Comparison of ENCODE assay signal across 18 mouse cellular contexts in genomic region chr12:112121188-112121587, GRCm38 (mm10). TPM values are rescaled to one million over a fixed set of nuclear protein-coding genes. Genes with fewer than 3 reads are reported as not detected.
DNase-seq lines count a peak whose midpoint lies in the region; ATAC-seq lines count a peak whose summit lies in the region.
"Had no signal": no experiment of that assay in that cellular context is flagged by ENCODE, and none has a peak within 500 bp of the region (broad histone marks: within the 10 kb centered on the region; RNA-seq: fewer than 3 reads in every experiment).

No protein-coding gene starts in this region.

- H3K4me2 ChIP-seq in midbrain, embryonic 16.5 days (ENCODE audit: low read length) = no peak overlapping the region
- no peak overlapping the region for H3K4me2 ChIP-seq in liver, embryonic 11.5 days
- H3K4me2 ChIP-seq: embryonic facial prominence, embryonic 12.5 days; forebrain, embryonic 15.5 days; heart, embryonic 15.5 days; hindbrain, embryonic 15.5 days had no signal

- no peaks in the 10 kb centered on the region for H3K36me3 ChIP-seq in heart, embryonic 10.5 days
- H3K36me3 ChIP-seq in midbrain, embryonic 10.5 days = no peaks in the 10 kb centered on the region
- no peaks in the 10 kb centered on the region for H3K36me3 ChIP-seq in midbrain, embryonic 16.5 days (ENCODE audit: control insufficient read depth, insufficient read depth, low read length)
- no peaks in the 10 kb centered on the region for H3K36me3 ChIP-seq in liver, embryonic 11.5 days (ENCODE audit: control insufficient read depth, insufficient read depth, low read length)
- H3K36me3 ChIP-seq: embryonic facial prominence, embryonic 12.5 days; forebrain, embryonic 15.5 days; heart, embryonic 15.5 days; hindbrain, embryonic 15.5 days had no signal

- H3K4me3 ChIP-seq in heart, embryonic 10.5 days = no peak overlapping the region
- H3K4me3 ChIP-seq in midbrain, embryonic 10.5 days = no peak overlapping the region
- H3K4me3 ChIP-seq in midbrain, embryonic 16.5 days (ENCODE audit: low read depth, low read length) = no peak overlapping the region
- H3K4me3 ChIP-seq in liver, embryonic 11.5 days (ENCODE audit: low read depth, low read length) = no peak overlapping the region
- H3K4me3 ChIP-seq: embryonic facial prominence, embryonic 12.5 days; forebrain, embryonic 15.5 days; heart, embryonic 15.5 days; hindbrain, embryonic 15.5 days had no signal

- H3K27ac ChIP-seq in heart, embryonic 10.5 days = no peak overlapping the region
- 0 out of 2 replicates have a peak overlapping the region, but pooled peaks have one; percentile 17 for H3K27ac ChIP-seq in midbrain, embryonic 10.5 days (replicated peaks)
- no peak overlapping the region for H3K27ac ChIP-seq in midbrain, embryonic 16.5 days (ENCODE audit: low read length)
- no peak overlapping the region for H3K27ac ChIP-seq in liver, embryonic 11.5 days (ENCODE audit: low read depth, low read length)
- H3K27ac ChIP-seq: embryonic facial prominence, embryonic 12.5 days; forebrain, embryonic 15.5 days; heart, embryonic 15.5 days; hindbrain, embryonic 15.5 days had no signal

- H3K9ac ChIP-seq in midbrain, embryonic 16.5 days (ENCODE audit: low read depth, low read length) = no peak overlapping the region
- no peak overlapping the region for H3K9ac ChIP-seq in liver, embryonic 11.5 days (ENCODE audit: low read depth, low read length)
- H3K9ac ChIP-seq: embryonic facial prominence, embryonic 12.5 days; forebrain, embryonic 15.5 days; heart, embryonic 15.5 days; hindbrain, embryonic 15.5 days had no signal

- peaks cover 86% of the 10 kb centered on the region for H3K27me3 ChIP-seq in heart, embryonic 10.5 days (ENCODE audit: insufficient read depth, poor library complexity, severe bottlenecking)
- H3K27me3 ChIP-seq in midbrain, embryonic 10.5 days (ENCODE audit: low read depth, poor library complexity, severe bottlenecking) = peaks cover 13% of the 10 kb centered on the region; the same call in 1 of the 2 replicates
- no peaks in the 10 kb centered on the region; the same call in 1 of the 2 replicates for H3K27me3 ChIP-seq in midbrain, embryonic 16.5 days (ENCODE audit: control insufficient read depth, insufficient read depth, low read depth, low read length)
- H3K27me3 ChIP-seq in liver, embryonic 11.5 days (replicated peaks; ENCODE audit: control insufficient read depth, insufficient read depth, low read length) = no peaks in the 10 kb centered on the region
- H3K27me3 ChIP-seq: forebrain, embryonic 15.5 days; hindbrain, embryonic 15.5 days had no signal

- no peaks in the 10 kb centered on the region for H3K9me3 ChIP-seq in heart, embryonic 10.5 days
- H3K9me3 ChIP-seq in midbrain, embryonic 10.5 days (replicated peaks) = no peaks in the 10 kb centered on the region
- H3K9me3 ChIP-seq in midbrain, embryonic 16.5 days (replicated peaks; ENCODE audit: control insufficient read depth, low read length, poor library complexity, severe bottlenecking) = no peaks in the 10 kb centered on the region
- no peaks in the 10 kb centered on the region for H3K9me3 ChIP-seq in liver, embryonic 11.5 days (ENCODE audit: control insufficient read depth, low read length)
- H3K9me3 ChIP-seq: embryonic facial prominence, embryonic 12.5 days; forebrain, embryonic 15.5 days; heart, embryonic 15.5 days; hindbrain, embryonic 15.5 days had no signal

- DNase-seq in heart, adult 18-20 months = peak; percentile 45 to 65
- no peak for DNase-seq in heart, embryonic 10.5 days (ENCODE audit: low spot score)
- peak; percentile 19 to 39 for DNase-seq in heart, postnatal 14 days
- DNase-seq in heart, adult 8-10 months (ENCODE audit: low spot score) = no peak
- DNase-seq in midbrain, embryonic 10.5 days (ENCODE audit: low spot score) = no peak
- no peak for DNase-seq in liver, embryonic 11.5 days (ENCODE audit: low spot score)
- DNase-seq: adrenal gland, adult 8-10 months; cerebellum, adult 11-12 months; cerebellum, adult 9-10 months; cerebellum, postnatal 25 days; gastrocnemius, postnatal 10 days; kidney, adult 8-10 months had no signal

- intact Hi-C loops in heart, postnatal 14 days (cut with DNase I) = no loop called here

- WGBS in heart, embryonic 10.5 days = 70% methylated on average over 3 of the region's 3 CpGs
- WGBS in midbrain, embryonic 10.5 days = 82% methylated on average over 3 of the region's 3 CpGs
- 77% methylated on average over 3 of the region's 3 CpGs for WGBS in midbrain, embryonic 16.5 days
- 63% methylated on average over 3 of the region's 3 CpGs for WGBS in liver, embryonic 11.5 days

- H3K4me1 ChIP-seq in heart, embryonic 10.5 days = peaks cover 38% of the 10 kb centered on the region
- peaks cover 22% of the 10 kb centered on the region for H3K4me1 ChIP-seq in midbrain, embryonic 10.5 days
- H3K4me1 ChIP-seq in midbrain, embryonic 16.5 days (ENCODE audit: control insufficient read depth, insufficient read depth, low read length) = no peaks in the 10 kb centered on the region
- H3K4me1 ChIP-seq in liver, embryonic 11.5 days (replicated peaks; ENCODE audit: control insufficient read depth, insufficient read depth, low read length) = no peaks in the 10 kb centered on the region
- H3K4me1 ChIP-seq: forebrain, embryonic 15.5 days; heart, embryonic 15.5 days; hindbrain, embryonic 15.5 days had no signal

- no peak for ATAC-seq in midbrain, embryonic 16.5 days
- ATAC-seq in liver, embryonic 11.5 days (replicated peaks; ENCODE audit: low FRiP score) = no peak
- ATAC-seq: forebrain, embryonic 15.5 days; intestine, embryonic 16.5 days had no signal

RNA-seq across cellular contexts. Expression of gene Aspg, which starts 14.7 kb away (rescaled TPM):
- total RNA-seq in heart, adult 18-20 months (2021) = 1 to 10 TPM in 1 of 2 experiments, under 1 TPM in 1; 0.17 to 4.3 TPM
- polyA plus RNA-seq in heart, embryonic 10.5 days (2016; fragmentation: Nextera tagmentation; extraction: Ambion mirVana) = 1.5 and 1.7 TPM in 2 replicates
- total RNA-seq in heart, postnatal 14 days (2021) = 1 to 10 TPM in 1 of 2 experiments, under 1 TPM in 1; 0.37 to 2.2 TPM
- total RNA-seq in heart, adult 8-10 months (2022) = under 1 TPM in 2 of 4 experiments, not detected in 2; 0.44 to 0.62 TPM
- 1.3 and 1.5 TPM in 2 replicates for polyA plus RNA-seq in midbrain, embryonic 10.5 days (2016; fragmentation: Nextera tagmentation; extraction: Ambion mirVana)
- polyA plus RNA-seq in midbrain, embryonic 16.5 days (2015; fragmentation: Nextera tagmentation; extraction: Ambion mirVana) = 0.66 and 0.74 TPM in 2 replicates
- polyA plus RNA-seq in liver, embryonic 11.5 days (2014; fragmentation: Nextera tagmentation; extraction: Ambion mirVana) = 0.38 and 0.73 TPM in 2 replicates

RNA-seq across cellular contexts. Expression of gene Kif26a, which starts 24.8 kb away (rescaled TPM):
- total RNA-seq in heart, adult 18-20 months (2021) = 1 to 10 TPM; 8.1 to 8.3 TPM
- 1.0 and 2.1 TPM in 2 replicates for polyA plus RNA-seq in heart, embryonic 10.5 days (2016; fragmentation: Nextera tagmentation; extraction: Ambion mirVana)
- total RNA-seq in heart, postnatal 14 days (2021) = 10 to 100 TPM; 22.0 to 23.1 TPM
- 10 to 100 TPM in 3 of 4 experiments, 1 to 10 TPM in 1; 9.2 to 13.4 (median 12.3) TPM for total RNA-seq in heart, adult 8-10 months (2022)
- polyA plus RNA-seq in midbrain, embryonic 10.5 days (2016; fragmentation: Nextera tagmentation; extraction: Ambion mirVana) = 3.3 and 4.7 TPM in 2 replicates
- 4.7 and 6.2 TPM in 2 replicates for polyA plus RNA-seq in midbrain, embryonic 16.5 days (2015; fragmentation: Nextera tagmentation; extraction: Ambion mirVana)
- polyA plus RNA-seq in liver, embryonic 11.5 days (2014; fragmentation: Nextera tagmentation; extraction: Ambion mirVana) = 0.52 and 0.59 TPM in 2 replicates

Comparison
In these comparisons a context has a peak if more than half of its experiments do, and no peak if none do; other contexts are left out.
1. DNase-seq: peak in heart, adult 18-20 months (2 of 2) and heart, postnatal 14 days (2 of 2); none in heart, embryonic 10.5 days (single experiment), heart, adult 8-10 months (single experiment), midbrain, embryonic 10.5 days (single experiment) and liver, embryonic 11.5 days (single experiment).